Mouse (Mus musculus) C2C12 (cell line): ENCODE results near the gene Vipr1. TPM values are rescaled to one million over a fixed set of nuclear protein-coding genes. Genes with fewer than 3 reads are reported as not detected.
"Not testable (repeated sequence)": the region's sequence is repeated elsewhere in the genome, so short reads cannot be mapped to it uniquely, and the experiment has no call there.

Experiments
- H3K27me3 ChIP-seq: one replicate; pipeline ENCODE4 v1.6.1; 2011; ENCODE audit not compliant: control insufficient read depth, insufficient read depth, insufficient read length
- H3K36me3 ChIP-seq: one replicate; pipeline ENCODE4 v1.6.1; 2011; ENCODE audit not compliant: control insufficient read depth, insufficient read depth
- H3K4me3 ChIP-seq: one replicate; pipeline ENCODE4 v1.5.1; 2011; ENCODE audit warnings: mild to moderate bottlenecking, control low read depth; ENCODE audit not compliant: poor library complexity, insufficient read depth, severe bottlenecking
- H3K79me2 ChIP-seq: one replicate; pipeline ENCODE4 v1.6.1; 2011; ENCODE audit not compliant: control insufficient read depth, insufficient read depth
- H3K79me3 ChIP-seq: one replicate; pipeline ENCODE4 v1.6.1; 2011; ENCODE audit warnings: low read depth, control low read depth
- H3ac ChIP-seq: one replicate; pipeline ENCODE3; 2011; ENCODE audit warnings: low read depth; ENCODE audit not compliant: control insufficient read depth, insufficient read length
- CEBPB ChIP-seq: IDR thresholded peaks from one replicate; pipeline ENCODE4 v1.6.1; 2011; ENCODE audit warnings: low read depth, mild to moderate bottlenecking, control low read depth, moderate library complexity
- CTCF ChIP-seq: IDR thresholded peaks from one replicate; pipeline ENCODE4 v1.5.1; 2011; ENCODE audit not compliant: control insufficient read depth, insufficient read depth, insufficient read length
- FOSL1 ChIP-seq: IDR thresholded peaks from one replicate; pipeline ENCODE4 v1.8.0; 2011; ENCODE audit warnings: mild to moderate bottlenecking, low read length; ENCODE audit not compliant: poor library complexity, insufficient read depth, severe bottlenecking
- MAX ChIP-seq: IDR thresholded peaks from one replicate; pipeline ENCODE4 v1.6.1; 2011; ENCODE audit warnings: mild to moderate bottlenecking, control low read depth
- MYOD1 ChIP-seq: IDR thresholded peaks from one replicate; pipeline ENCODE4 v1.6.1; 2011; ENCODE audit warnings: low read depth; ENCODE audit not compliant: control insufficient read depth, insufficient read length
- MYOG ChIP-seq: IDR thresholded peaks from one replicate; pipeline ENCODE4 v1.6.1; 2011; ENCODE audit not compliant: control insufficient read depth, insufficient read length; ENCODE audit errors: extremely low read depth
- USF1 ChIP-seq: IDR thresholded peaks from one replicate; pipeline ENCODE4 v1.6.1; 2011; ENCODE audit warnings: low read depth, mild to moderate bottlenecking, control low read depth, moderate library complexity
- long read RNA-seq, 2 experiments: library from polyadenylated mRNA; unstranded; transcript quantifications; one replicate each; pipeline ENCODE4 v2.0.0; 2019 to 2020
- polyA plus RNA-seq: library from polyadenylated mRNA; unstranded; fragments of >200 nt; fragmentation: generic; extraction: Trizol; gene quantifications from one replicate; pipeline ENCODE4 v1.2.1, GENCODE M21; 2012; ENCODE audit warnings: missing spikeins

Gene Vipr1
- polyA plus RNA-seq = 0.19 TPM
- long read RNA-seq, experiment 1 = 0 reads
- long read RNA-seq, experiment 2 = 0 reads

GRCm38 (mm10) chr9:121642401-121643181 is at the start of gene Vipr1:
Vipr1 (plus strand) TSS chr9:121642716.
- no peaks in the 10 kb centered on the region for H3K36me3 ChIP-seq
- no peak within 1 kb of the TSS for H3K4me3 ChIP-seq
- no peak within 1 kb of the TSS for H3ac ChIP-seq
- TF ChIP-seq MAX (no peak), MYOD1 (no peak), MYOG (no peak), USF1 (no peak), CTCF (no peak), CEBPB (no peak), FOSL1 (no peak)
- peaks cover 63% of the 10 kb centered on the region for H3K27me3 ChIP-seq
- H3K79me2 ChIP-seq = no peaks in the 10 kb centered on the region
- H3K79me3 ChIP-seq = no peaks in the 10 kb centered on the region

GRCm38 (mm10) chr9:121592948-121593550 is 49.5 kb upstream of the Vipr1 start:
- Histone ChIP-seq H3K79me2 (no peaks in the 10 kb centered on the region), H3ac (no peak overlapping the region), H3K36me3 (no peaks in the 10 kb centered on the region), H3K79me3 (no peaks in the 10 kb centered on the region), H3K27me3 (peaks cover 5% of the 10 kb centered on the region), H3K4me3 (no peak overlapping the region)
- no peak for TF ChIP-seq USF1
- TF ChIP-seq CEBPB = no peak
- no peak for TF ChIP-seq MYOD1
- no peak for TF ChIP-seq MAX
- TF ChIP-seq CTCF = no peak
- TF ChIP-seq FOSL1 = no peak
- no peak for TF ChIP-seq MYOG

GRCm38 (mm10) chr9:121593768-121594167 is 48.7 kb upstream of the Vipr1 start:
- not testable (repeated sequence) for H3ac ChIP-seq, H3K4me3 ChIP-seq, H3K79me2 ChIP-seq, H3K36me3 ChIP-seq, H3K27me3 ChIP-seq, H3K79me3 ChIP-seq

- no peaks in the 10 kb centered on the region for H3K36me3 ChIP-seq
- no peaks in the 10 kb centered on the region for H3K79me2 ChIP-seq
- H3K27me3 ChIP-seq = peaks cover 8% of the 10 kb centered on the region
- H3ac ChIP-seq = no peak overlapping the region
- TF ChIP-seq MYOG = no peak
- TF ChIP-seq MYOD1 = no peak
- no peak for TF ChIP-seq USF1
- no peak for TF ChIP-seq FOSL1
- TF ChIP-seq CTCF = no peak
- TF ChIP-seq CEBPB = no peak
- no peak for TF ChIP-seq MAX
- H3K79me3 ChIP-seq = no peaks in the 10 kb centered on the region
- no peak overlapping the region for H3K4me3 ChIP-seq
Measured at GRCm38 (mm10) chr9:121594771-121595170, 47.7 kb upstream of the Vipr1 start.

GRCm38 (mm10) chr9:121598106-121598505 is 44.4 kb upstream of the Vipr1 start:
- Histone ChIP-seq H3K79me3 (no peaks in the 10 kb centered on the region), H3K36me3 (no peaks in the 10 kb centered on the region), H3ac (no peak overlapping the region), H3K79me2 (no peaks in the 10 kb centered on the region), H3K4me3 (no peak overlapping the region), H3K27me3 (peaks cover 13% of the 10 kb centered on the region)
- TF ChIP-seq MYOG (no peak), MYOD1 (no peak), CEBPB (no peak), CTCF (no peak)

- Histone ChIP-seq H3K79me3 (no peaks in the 10 kb centered on the region), H3K27me3 (peaks cover 13% of the 10 kb centered on the region), H3K36me3 (no peaks in the 10 kb centered on the region), H3K4me3 (no peak overlapping the region), H3K79me2 (no peaks in the 10 kb centered on the region), H3ac (no peak overlapping the region)
- no peak for TF ChIP-seq MYOD1
- no peak for TF ChIP-seq MYOG
- no peak for TF ChIP-seq MAX
- TF ChIP-seq USF1 = no peak
- TF ChIP-seq CEBPB = no peak
- TF ChIP-seq FOSL1 = no peak
- no peak for TF ChIP-seq CTCF
Measured at GRCm38 (mm10) chr9:121599551-121599950, 43.0 kb upstream of the Vipr1 start.
